Mouse (Mus musculus): Measurements from ENCODE around the gene Rapgef2. TPM values are rescaled to one million over a fixed set of nuclear protein-coding genes. Genes with fewer than 3 reads are reported as not detected.

Rapgef2 gene
- polyA plus RNA-seq, 1 experiment from 2014 or later, result 10.7 TPM

DNA sequence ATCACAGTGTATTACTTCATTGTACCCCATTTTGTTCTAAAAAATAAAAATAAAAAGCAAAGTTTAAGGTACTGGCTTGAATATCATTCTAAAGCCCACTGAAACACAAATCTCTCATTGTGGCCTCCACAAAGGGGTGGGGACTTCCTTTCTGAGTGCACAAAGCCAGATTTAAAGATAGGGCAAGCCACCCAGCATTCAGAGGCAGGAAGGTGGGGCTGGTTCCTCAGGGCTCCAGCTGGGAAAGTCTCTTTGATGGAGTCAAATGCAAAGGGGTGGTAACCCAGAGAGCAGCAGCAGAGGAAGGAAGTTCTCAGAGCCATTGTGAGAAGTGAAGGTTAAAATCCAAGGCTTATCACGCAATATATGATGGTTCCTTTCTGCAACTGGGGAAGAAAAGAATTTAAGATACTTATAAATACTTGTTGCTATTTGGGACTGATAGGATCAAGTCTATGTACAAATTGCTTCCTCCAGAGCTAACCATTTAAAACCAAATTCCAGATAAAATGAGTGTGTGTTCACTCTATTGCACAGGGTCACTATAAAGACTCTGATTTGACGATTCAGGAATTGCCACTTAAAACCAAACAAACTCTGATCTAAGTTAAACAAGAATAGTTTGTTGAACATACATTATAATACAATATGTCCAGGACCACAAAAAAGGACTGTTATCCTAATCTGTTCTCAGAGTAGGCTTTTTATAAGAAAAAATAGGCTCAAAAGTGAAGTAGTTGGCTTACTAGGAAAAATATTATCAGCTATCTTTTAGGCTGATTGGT is 246.5 kb downstream of the Rapgef2 start:
- peak; percentile 53 for ATAC-seq (ENCODE audit: insufficient number of reproducible peaks, insufficient read depth, low FRiP score, low read depth)
- no peaks in the 10 kb centered on the region for H3K9me3 ChIP-seq (ENCODE audit: control insufficient read depth, low read depth, low read length)
- WGBS, result 37% methylated on average over 2 of the region's 2 CpGs
- no peak overlapping the region for H3K4me3 ChIP-seq (ENCODE audit: low read depth, low read length)
- H3K4me1 ChIP-seq (ENCODE audit: control insufficient read depth, insufficient read depth, low read length), result no peaks in the 10 kb centered on the region
- H3K36me3 ChIP-seq (ENCODE audit: control insufficient read depth, insufficient read depth, low read length), result no peaks in the 10 kb centered on the region
- no peak overlapping the region for H3K4me2 ChIP-seq (replicated peaks; ENCODE audit: low read depth, low read length)
- H3K27me3 ChIP-seq (ENCODE audit: control insufficient read depth, insufficient read depth, low read length), result no peaks in the 10 kb centered on the region
- no peak overlapping the region for H3K27ac ChIP-seq (ENCODE audit: low read length)
- H3K9ac ChIP-seq (replicated peaks; ENCODE audit: low read depth, low read length), result no peak overlapping the region

DNA sequence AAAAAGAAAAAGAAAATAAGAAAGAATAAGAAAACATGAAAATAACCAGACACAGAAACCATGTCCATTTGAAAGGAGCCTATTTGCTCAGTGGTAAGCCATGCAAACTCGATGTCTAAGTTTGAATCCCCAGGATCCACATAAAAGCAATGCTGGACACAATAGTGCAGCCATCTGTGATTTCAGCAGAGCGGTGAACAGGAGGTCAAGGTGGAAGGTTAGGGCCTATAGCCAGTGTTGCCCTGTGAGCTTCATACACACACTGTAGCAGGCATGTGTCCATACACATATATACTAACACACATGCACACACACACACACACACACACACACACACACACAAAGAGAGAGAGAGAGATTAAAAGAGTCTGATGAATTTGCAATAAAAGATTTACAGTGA is 247.3 kb downstream of the Rapgef2 start:
- Histone ChIP-seq H3K9me3 (ENCODE audit: control insufficient read depth, low read depth, low read length) (no peaks in the 10 kb centered on the region), H3K4me2 (replicated peaks; ENCODE audit: low read depth, low read length) (no peak overlapping the region), H3K27ac (ENCODE audit: low read length) (no peak overlapping the region), H3K36me3 (ENCODE audit: control insufficient read depth, insufficient read depth, low read length) (no peaks in the 10 kb centered on the region), H3K4me1 (ENCODE audit: control insufficient read depth, insufficient read depth, low read length) (no peaks in the 10 kb centered on the region), H3K4me3 (ENCODE audit: low read depth, low read length) (no peak overlapping the region), H3K27me3 (ENCODE audit: control insufficient read depth, insufficient read depth, low read length) (no peaks in the 10 kb centered on the region), H3K9ac (replicated peaks; ENCODE audit: low read depth, low read length) (no peak overlapping the region)
- ATAC-seq (ENCODE audit: insufficient number of reproducible peaks, insufficient read depth, low FRiP score, low read depth), result no peak
- WGBS, result 87% methylated on average over 2 of the region's 2 CpGs

GRCm38 (mm10) chr3:79034457-79034856 is 251.9 kb downstream of the Rapgef2 start:
- Histone ChIP-seq H3K27me3 (ENCODE audit: control insufficient read depth, insufficient read depth, low read length) (no peaks in the 10 kb centered on the region), H3K36me3 (ENCODE audit: control insufficient read depth, insufficient read depth, low read length) (no peaks in the 10 kb centered on the region), H3K27ac (ENCODE audit: low read length) (no peak overlapping the region), H3K4me1 (ENCODE audit: control insufficient read depth, insufficient read depth, low read length) (no peaks in the 10 kb centered on the region), H3K4me2 (replicated peaks; ENCODE audit: low read depth, low read length) (no peak overlapping the region), H3K4me3 (ENCODE audit: low read depth, low read length) (no peak overlapping the region), H3K9me3 (ENCODE audit: control insufficient read depth, low read depth, low read length) (no peaks in the 10 kb centered on the region), H3K9ac (replicated peaks; ENCODE audit: low read depth, low read length) (no peak overlapping the region)
- WGBS, result 93% methylated on average over 2 of the region's 2 CpGs
- ATAC-seq (ENCODE audit: insufficient number of reproducible peaks, insufficient read depth, low FRiP score, low read depth), result no peak

- Histone ChIP-seq H3K27me3 (ENCODE audit: control insufficient read depth, insufficient read depth, low read length) (no peaks in the 10 kb centered on the region), H3K36me3 (ENCODE audit: control insufficient read depth, insufficient read depth, low read length) (no peaks in the 10 kb centered on the region), H3K9ac (replicated peaks; ENCODE audit: low read depth, low read length) (no peak overlapping the region), H3K9me3 (ENCODE audit: control insufficient read depth, low read depth, low read length) (no peaks in the 10 kb centered on the region), H3K27ac (ENCODE audit: low read length) (no peak overlapping the region), H3K4me3 (ENCODE audit: low read depth, low read length) (no peak overlapping the region), H3K4me2 (replicated peaks; ENCODE audit: low read depth, low read length) (no peak overlapping the region), H3K4me1 (ENCODE audit: control insufficient read depth, insufficient read depth, low read length) (no peaks in the 10 kb centered on the region)
- WGBS, result 86% methylated on average over 4 of the region's 4 CpGs
- ATAC-seq (ENCODE audit: insufficient number of reproducible peaks, insufficient read depth, low FRiP score, low read depth), result no peak
These were observed 255.5 kb downstream of the Rapgef2 start for GRCm38 (mm10) chr3:79030855-79031254.

GRCm38 (mm10) chr3:79028153-79028878 is 258.0 kb downstream of the Rapgef2 start:
- WGBS, result 45% methylated on average over 14 of the region's 14 CpGs

DNA sequence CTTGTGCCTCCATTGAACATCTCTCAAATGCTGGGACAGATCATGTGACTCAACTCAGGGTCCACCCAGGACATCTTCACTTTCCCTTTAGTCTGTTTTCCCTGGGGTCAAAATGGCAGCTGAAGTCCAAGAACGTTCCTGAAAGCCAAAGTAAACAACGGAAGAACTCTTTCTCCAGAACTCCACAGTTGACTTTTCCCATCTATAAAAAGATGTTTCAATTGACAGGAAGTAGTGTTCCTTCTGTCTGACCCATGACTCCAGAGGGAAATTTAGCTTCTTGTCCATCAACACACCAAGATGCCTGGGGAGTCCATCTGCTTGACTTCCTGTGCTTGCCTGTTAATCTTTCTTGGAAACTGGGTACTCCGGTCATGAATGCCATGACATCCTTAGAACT is 260.3 kb downstream of the Rapgef2 start:
- Histone ChIP-seq H3K9me3 (ENCODE audit: control insufficient read depth, low read depth, low read length) (no peaks in the 10 kb centered on the region), H3K4me2 (replicated peaks; ENCODE audit: low read depth, low read length) (no peak overlapping the region), H3K36me3 (ENCODE audit: control insufficient read depth, insufficient read depth, low read length) (no peaks in the 10 kb centered on the region), H3K27me3 (ENCODE audit: control insufficient read depth, insufficient read depth, low read length) (no peaks in the 10 kb centered on the region), H3K27ac (ENCODE audit: low read length) (no peak overlapping the region), H3K9ac (replicated peaks; ENCODE audit: low read depth, low read length) (no peak overlapping the region), H3K4me3 (ENCODE audit: low read depth, low read length) (no peak overlapping the region), H3K4me1 (ENCODE audit: control insufficient read depth, insufficient read depth, low read length) (no peaks in the 10 kb centered on the region)
- ATAC-seq (ENCODE audit: insufficient number of reproducible peaks, insufficient read depth, low FRiP score, low read depth), result no peak
- WGBS, result 72% methylated on average over 3 of the region's 3 CpGs

More at GRCm38 (mm10) chr3:79028153-79028878, 258.0 kb downstream of the Rapgef2 start:
- Histone ChIP-seq H3K36me3 (ENCODE audit: control insufficient read depth, insufficient read depth, low read length) (no peaks in the 10 kb centered on the region), H3K4me3 (ENCODE audit: low read depth, low read length) (no peak overlapping the region), H3K9ac (replicated peaks; ENCODE audit: low read depth, low read length) (no peak overlapping the region), H3K27me3 (ENCODE audit: control insufficient read depth, insufficient read depth, low read length) (no peaks in the 10 kb centered on the region), H3K27ac (ENCODE audit: low read length) (no peak overlapping the region), H3K4me2 (replicated peaks; ENCODE audit: low read depth, low read length) (no peak overlapping the region), H3K4me1 (ENCODE audit: control insufficient read depth, insufficient read depth, low read length) (no peaks in the 10 kb centered on the region), H3K9me3 (ENCODE audit: control insufficient read depth, low read depth, low read length) (no peaks in the 10 kb centered on the region)
- 0 out of 2 replicates have a peak, but pooled peaks have one; percentile 53 for ATAC-seq (ENCODE audit: insufficient number of reproducible peaks, insufficient read depth, low FRiP score, low read depth)

GRCm38 (mm10) chr3:79023735-79024328 is 262.5 kb downstream of the Rapgef2 start:
- no peaks in the 10 kb centered on the region for H3K27me3 ChIP-seq (ENCODE audit: control insufficient read depth, insufficient read depth, low read length)
- H3K36me3 ChIP-seq (ENCODE audit: control insufficient read depth, insufficient read depth, low read length), result no peaks in the 10 kb centered on the region
- no peaks in the 10 kb centered on the region for H3K9me3 ChIP-seq (ENCODE audit: control insufficient read depth, low read depth, low read length)
- no peak overlapping the region for H3K9ac ChIP-seq (replicated peaks; ENCODE audit: low read depth, low read length)
- no peaks in the 10 kb centered on the region for H3K4me1 ChIP-seq (ENCODE audit: control insufficient read depth, insufficient read depth, low read length)
- no peak overlapping the region for H3K27ac ChIP-seq (ENCODE audit: low read length)
- WGBS, result 77% methylated on average over 6 of the region's 6 CpGs
- ATAC-seq (ENCODE audit: insufficient number of reproducible peaks, insufficient read depth, low FRiP score, low read depth), result no peak
- H3K4me3 ChIP-seq (ENCODE audit: low read depth, low read length), result no peak overlapping the region
- no peak overlapping the region for H3K4me2 ChIP-seq (replicated peaks; ENCODE audit: low read depth, low read length)

GRCm38 (mm10) chr3:79022690-79023089 is 263.6 kb downstream of the Rapgef2 start:
- Histone ChIP-seq H3K4me1 (ENCODE audit: control insufficient read depth, insufficient read depth, low read length) (no peaks in the 10 kb centered on the region), H3K27me3 (ENCODE audit: control insufficient read depth, insufficient read depth, low read length) (no peaks in the 10 kb centered on the region), H3K4me2 (replicated peaks; ENCODE audit: low read depth, low read length) (no peak overlapping the region), H3K4me3 (ENCODE audit: low read depth, low read length) (no peak overlapping the region), H3K36me3 (ENCODE audit: control insufficient read depth, insufficient read depth, low read length) (no peaks in the 10 kb centered on the region), H3K27ac (ENCODE audit: low read length) (no peak overlapping the region), H3K9ac (replicated peaks; ENCODE audit: low read depth, low read length) (no peak overlapping the region), H3K9me3 (ENCODE audit: control insufficient read depth, low read depth, low read length) (no peaks in the 10 kb centered on the region)
- ATAC-seq (ENCODE audit: insufficient number of reproducible peaks, insufficient read depth, low FRiP score, low read depth), result no peak
- WGBS, result 85% methylated on average over 4 of the region's 4 CpGs
